15 mouse cellular contexts compared by ENCODE assay signal in the genomic region with DNA sequence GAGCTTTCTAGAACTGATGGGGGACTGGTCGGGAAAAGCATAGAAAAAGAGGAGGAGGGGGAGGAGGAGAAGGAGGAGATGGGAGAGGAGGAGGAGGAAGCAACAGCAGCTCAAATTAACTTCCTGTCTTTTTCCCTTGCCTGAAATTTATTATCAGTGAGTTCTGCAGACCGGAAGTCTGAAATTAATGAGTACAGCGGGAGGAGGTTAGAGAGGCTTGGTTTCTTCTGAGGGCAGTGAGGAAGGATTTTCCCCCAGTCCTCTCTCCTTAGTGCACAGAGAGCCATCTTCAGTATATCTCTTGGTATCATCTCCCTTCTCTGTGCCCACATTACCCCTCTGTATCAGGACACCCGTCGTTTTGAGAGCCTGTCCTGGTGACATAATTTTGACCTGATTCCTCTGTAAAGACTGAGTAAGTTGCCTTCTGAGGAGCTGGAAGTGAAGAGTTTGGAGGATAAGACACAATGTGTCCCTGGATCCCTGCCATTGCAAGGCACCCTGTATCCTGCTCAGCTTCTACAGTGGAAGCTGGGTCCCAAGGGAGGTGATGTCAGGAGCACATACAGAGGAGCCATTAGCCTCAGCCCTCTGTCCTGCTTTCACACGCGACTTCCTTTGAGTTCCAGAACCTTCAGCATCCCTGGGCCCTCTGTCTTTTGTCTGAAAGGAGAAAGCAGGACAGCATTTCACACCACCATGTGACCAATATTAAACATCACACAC. TPM values are rescaled to one million over a fixed set of nuclear protein-coding genes. Genes with fewer than 3 reads are reported as not detected.
DNase-seq lines count a peak whose midpoint lies in the region; ATAC-seq lines count a peak whose summit lies in the region.
"Had no signal": no experiment of that assay in that cellular context is flagged by ENCODE, and none has a peak within 500 bp of the region (broad histone marks: within the 10 kb centered on the region; RNA-seq: fewer than 3 reads in every experiment).

No protein-coding gene starts in this region.

- no peaks in the 10 kb centered on the region for H3K27me3 ChIP-seq in kidney, embryonic 14.5 days (ENCODE audit: control insufficient read depth, insufficient read depth, low read length)
- H3K27me3 ChIP-seq in heart, embryonic 12.5 days (replicated peaks) = no peaks in the 10 kb centered on the region
- no peaks in the 10 kb centered on the region for H3K27me3 ChIP-seq in heart, embryonic 15.5 days
- H3K27me3 ChIP-seq in hindbrain, embryonic 14.5 days (ENCODE audit: control insufficient read depth, insufficient read depth, low read length) = no peaks in the 10 kb centered on the region
- H3K27me3 ChIP-seq: forebrain, embryonic 13.5 days; limb, embryonic 13.5 days had no signal

- 0 out of 2 replicates have a peak, but pooled peaks cover under 1% of the 10 kb centered on the region for H3K4me1 ChIP-seq in kidney, embryonic 14.5 days (ENCODE audit: control insufficient read depth, insufficient read depth, low read length)
- H3K4me1 ChIP-seq in heart, embryonic 12.5 days (replicated peaks) = peaks cover 71% of the 10 kb centered on the region
- peaks cover 72% of the 10 kb centered on the region for H3K4me1 ChIP-seq in heart, embryonic 15.5 days (replicated peaks)
- H3K4me1 ChIP-seq in hindbrain, embryonic 14.5 days (replicated peaks; ENCODE audit: control insufficient read depth, insufficient read depth, low read length) = no peaks in the 10 kb centered on the region
- H3K4me1 ChIP-seq: forebrain, embryonic 13.5 days; midbrain, embryonic 10.5 days had no signal

- H3K4me2 ChIP-seq in kidney, embryonic 14.5 days (replicated peaks; ENCODE audit: low read depth, low read length) = no peak overlapping the region
- peak overlapping the region; percentile 4; the same call in 1 of the 2 replicates for H3K4me2 ChIP-seq in heart, embryonic 12.5 days
- peak overlapping the region; percentile 4; the same call in 1 of the 2 replicates for H3K4me2 ChIP-seq in heart, embryonic 15.5 days
- H3K4me2 ChIP-seq in hindbrain, embryonic 14.5 days (replicated peaks) = no peak overlapping the region
- H3K4me2 ChIP-seq: forebrain, embryonic 13.5 days; limb, embryonic 13.5 days had no signal

- 31% methylated on average over 7 of the region's 7 CpGs for WGBS in kidney, embryonic 14.5 days
- 36% methylated on average over 7 of the region's 7 CpGs for WGBS in heart, embryonic 12.5 days
- WGBS in heart, embryonic 15.5 days = 33% methylated on average over 7 of the region's 7 CpGs
- WGBS in hindbrain, embryonic 14.5 days = 80% methylated on average over 7 of the region's 7 CpGs

- peak; percentile 68; the same call in 1 of the 2 replicates for ATAC-seq in kidney, embryonic 14.5 days (ENCODE audit: low FRiP score, low TSS enrichment)
- ATAC-seq in heart, embryonic 12.5 days (ENCODE audit: insufficient number of reproducible peaks, low FRiP score) = no peak
- no peak for ATAC-seq in heart, embryonic 15.5 days (replicated peaks; ENCODE audit: insufficient number of reproducible peaks, insufficient read depth, low FRiP score, low read depth)
- ATAC-seq in hindbrain, embryonic 14.5 days (ENCODE audit: low FRiP score) = no peak
- ATAC-seq: CD4-positive, CD25-positive, alpha-beta regulatory T cell, adult 4 months; forebrain, embryonic 13.5 days; inflammation-experienced regulatory T-cells, adult 6 months; liver, postnatal 0 days had no signal

- no peak for DNase-seq in kidney, adult 11 months
- DNase-seq in kidney, postnatal 25 days = peak; percentile 29 to 64
- DNase-seq in hindbrain, embryonic 14.5 days (ENCODE audit: low spot score) = no peak
- no peak for DNase-seq in natural killer cell, adult 2 months (ENCODE audit: low spot score in 2 of 2)
- DNase-seq: adrenal gland, postnatal 10 days; cerebellum, adult 2 months; liver, postnatal 0 days had no signal

- no peaks in the 10 kb centered on the region for H3K9me3 ChIP-seq in kidney, embryonic 14.5 days (ENCODE audit: control insufficient read depth, low read length)
- no peaks in the 10 kb centered on the region for H3K9me3 ChIP-seq in heart, embryonic 12.5 days (replicated peaks)
- H3K9me3 ChIP-seq in heart, embryonic 15.5 days (replicated peaks) = no peaks in the 10 kb centered on the region
- no peaks in the 10 kb centered on the region for H3K9me3 ChIP-seq in hindbrain, embryonic 14.5 days (ENCODE audit: control insufficient read depth, low read length)
- H3K9me3 ChIP-seq: forebrain, embryonic 13.5 days; limb, embryonic 13.5 days; midbrain, embryonic 10.5 days had no signal

- no peak overlapping the region for H3K9ac ChIP-seq in kidney, embryonic 14.5 days (ENCODE audit: low read depth, low read length)
- peak overlapping the region; percentile 35 for H3K9ac ChIP-seq in heart, embryonic 12.5 days
- peak overlapping the region; percentile 27; the same call in 1 of the 2 replicates for H3K9ac ChIP-seq in heart, embryonic 15.5 days
- no peak overlapping the region for H3K9ac ChIP-seq in hindbrain, embryonic 14.5 days
- H3K9ac ChIP-seq: forebrain, embryonic 13.5 days; limb, embryonic 13.5 days; liver, postnatal 0 days had no signal

- no peaks in the 10 kb centered on the region for H3K36me3 ChIP-seq in kidney, embryonic 14.5 days (ENCODE audit: control insufficient read depth, insufficient read depth, low read length)
- H3K36me3 ChIP-seq in heart, embryonic 12.5 days = peaks cover 11% of the 10 kb centered on the region
- no peaks in the 10 kb centered on the region for H3K36me3 ChIP-seq in heart, embryonic 15.5 days
- no peaks in the 10 kb centered on the region for H3K36me3 ChIP-seq in hindbrain, embryonic 14.5 days (replicated peaks; ENCODE audit: control insufficient read depth, insufficient read depth)
- H3K36me3 ChIP-seq: limb, embryonic 13.5 days; midbrain, embryonic 10.5 days had no signal

- peak overlapping the region; percentile 42; the same call in 1 of the 2 replicates for H3K27ac ChIP-seq in kidney, embryonic 14.5 days (ENCODE audit: low read depth, low read length)
- peak overlapping the region; percentile 88 for H3K27ac ChIP-seq in heart, embryonic 12.5 days (ENCODE audit: poor library complexity, severe bottlenecking)
- peak overlapping the region; percentile 83 for H3K27ac ChIP-seq in heart, embryonic 15.5 days
- no peak overlapping the region for H3K27ac ChIP-seq in hindbrain, embryonic 14.5 days
- H3K27ac ChIP-seq: forebrain, embryonic 13.5 days; limb, embryonic 13.5 days; midbrain, embryonic 10.5 days had no signal

- no peak overlapping the region for H3K4me3 ChIP-seq in kidney, embryonic 14.5 days (ENCODE audit: low read length)
- H3K4me3 ChIP-seq in heart, embryonic 12.5 days = no peak overlapping the region
- H3K4me3 ChIP-seq in heart, embryonic 15.5 days = no peak overlapping the region
- no peak overlapping the region for H3K4me3 ChIP-seq in hindbrain, embryonic 14.5 days (replicated peaks; ENCODE audit: low read length)
- H3K4me3 ChIP-seq: forebrain, embryonic 13.5 days; limb, embryonic 13.5 days; midbrain, embryonic 10.5 days had no signal

RNA-seq across cellular contexts. Expression of gene Pakap, which starts 19.1 kb away (rescaled TPM):
- 5.7 and 18.7 TPM in 2 replicates for polyA plus RNA-seq in kidney, embryonic 14.5 days (2014; fragmentation: Nextera tagmentation; extraction: Ambion mirVana)
- 72.9 and 74.5 TPM in 2 replicates for polyA plus RNA-seq in heart, embryonic 12.5 days (2016; fragmentation: Nextera tagmentation; extraction: Ambion mirVana)
- polyA plus RNA-seq in heart, embryonic 15.5 days (2015; fragmentation: Nextera tagmentation; extraction: Ambion mirVana) = 57.1 and 57.8 TPM in 2 replicates
- polyA plus RNA-seq in hindbrain, embryonic 14.5 days (2014; fragmentation: Nextera tagmentation; extraction: Ambion mirVana) = 12.1 and 12.6 TPM in 2 replicates

Comparison
In these comparisons a context has a peak if more than half of its experiments do, and no peak if none do; other contexts are left out.
1. DNase-seq: peak in kidney, postnatal 25 days (2 of 2); none in kidney, adult 11 months (single experiment), hindbrain, embryonic 14.5 days (single experiment) and natural killer cell, adult 2 months (0 of 2).
2. H3K4me2 ChIP-seq: peak in heart, embryonic 12.5 days (single experiment) and heart, embryonic 15.5 days (single experiment); none in kidney, embryonic 14.5 days (single experiment) and hindbrain, embryonic 14.5 days (single experiment).
3. H3K9ac ChIP-seq: peak in heart, embryonic 12.5 days (single experiment) and heart, embryonic 15.5 days (single experiment); none in kidney, embryonic 14.5 days (single experiment) and hindbrain, embryonic 14.5 days (single experiment).